Mouse (Mus musculus): ENCODE results near the gene Olfr243.
"Not testable (repeated sequence)": the region's sequence is repeated elsewhere in the genome, so short reads cannot be mapped to it uniquely, and the experiment has no call there.

- not testable (repeated sequence) for TF ChIP-seq EP300, CTCF (IDR thresholded peaks at IDR 0.05; ENCODE audit: low read depth)
Observed at GRCm38 (mm10) chr7:103716398-103716797, 1.9 kb downstream of the Olfr243 start.

All from liver, embryonic 14.5 days (tissue).